8 mouse cellular contexts compared by ENCODE assay signal in genomic region chr4:138326077-138326695, GRCm38 (mm10). TPM values are rescaled to one million over a fixed set of nuclear protein-coding genes. Genes with fewer than 3 reads are reported as not detected.
DNase-seq lines count a peak whose midpoint lies in the region; ATAC-seq lines count a peak whose summit lies in the region.

TSS of gene Pink1 (minus strand) at chr4:138326307.

- H3K4me3 ChIP-seq in megakaryocyte, embryonic 14.5 days (replicated peaks), result peak within 1 kb of the TSS; percentile 94

- H3K4me1 ChIP-seq in megakaryocyte, embryonic 14.5 days, result peaks cover 36% of the 10 kb centered on the region

- H3K9me3 ChIP-seq in megakaryocyte, embryonic 14.5 days, result peaks cover 15% of the 10 kb centered on the region; the same call in 1 of the 2 replicates

- H3K36me3 ChIP-seq in megakaryocyte, embryonic 14.5 days (replicated peaks; ENCODE audit: low read length), result no peaks in the 10 kb centered on the region

- DNase-seq in adrenal gland, adult (ENCODE audit: inconsistent age in 2 of 2, low spot score in 1 of 2), result peak; percentile 94 to 98
- peak; percentile 90 for DNase-seq in embryo, embryonic 10 days (ENCODE audit: low spot score)
- DNase-seq in gastrocnemius, postnatal 14 days, result peak; percentile 92
- peak; percentile 73 to 95 for DNase-seq in left cerebral cortex, adult 9 months (ENCODE audit: low spot score in 2 of 2)
- peak; percentile 87 to 95 for DNase-seq in right cerebral cortex, adult 2 months (ENCODE audit: low spot score in 2 of 2)
- peak; percentile 51 for DNase-seq in urinary bladder, postnatal 10 days (ENCODE audit: low spot score)

- intact Hi-C loops in gastrocnemius, postnatal 14 days (cut with DNase I; ENCODE audit: low total_unique reads), result loop anchor here (5.0 kb wide), 1 partner anchor 96 kb away; no protein-coding TSS in a partner anchor

- peaks cover 32% of the 10 kb centered on the region for H3K27me3 ChIP-seq in megakaryocyte, embryonic 14.5 days (replicated peaks)

- peak; percentile 83 for ATAC-seq in inflammation-experienced regulatory T-cells, adult 6 months

RNA-seq across cellular contexts. Expression of gene Pink1, which starts in this region (rescaled TPM):
- 100 to 1,000 TPM; 259 to 277 TPM for total RNA-seq in gastrocnemius, postnatal 14 days (2021)
- polyA plus RNA-seq in inflammation-experienced regulatory T-cells, adult 6 months (2017; shearing (Covaris generic)), result 10 to 100 TPM in 2 of 3 experiments, 1 to 10 TPM in 1; 6.0 to 24.7 (median 10.8) TPM
- polyA plus RNA-seq in megakaryocyte, embryonic 14.5 days (2012; ENCODE audit: insufficient read depth, low replicate concordance), result 11.2 and 33.2 TPM in 2 replicates

Comparison
In these comparisons a context has a peak if more than half of its experiments do, and no peak if none do; other contexts are left out.
1. Peak in every context shown above with its lines: DNase-seq, ATAC-seq and H3K4me3 ChIP-seq.